Mouse (Mus musculus) intestine, embryonic 15.5 days (tissue): Measurements from ENCODE around the gene St6galnac4. TPM values are rescaled to one million over a fixed set of nuclear protein-coding genes. Genes with fewer than 3 reads are reported as not detected.
A peak's percentile ranks its signal among the peaks of the same experiment; 100 is the strongest.

ENCODE experiments used
- ATAC-seq: fragments of 200-750 bp; cut with Nextera tagmentation; 2 replicates; pipeline ENCODE4 v1.8.0; 2017; ENCODE audit warnings: moderate TSS enrichment, moderate library complexity
- H3K27ac ChIP-seq: fragments of 300-500 bp; sonication (generic); 2 replicates; pipeline ENCODE4 v1.5.1; 2015; ENCODE audit warnings: mild to moderate bottlenecking, inconsistent platforms
- H3K27me3 ChIP-seq: fragments of 300-500 bp; sonication (generic); replicated peaks from 2 replicates; pipeline ENCODE4 v1.6.1; 2015; ENCODE audit warnings: inconsistent platforms
- H3K36me3 ChIP-seq: fragments of 300-500 bp; sonication (generic); 2 replicates; pipeline ENCODE4 v1.6.1; 2015; ENCODE audit warnings: inconsistent platforms
- H3K4me1 ChIP-seq: fragments of 300-500 bp; sonication (generic); replicated peaks from 2 replicates; pipeline ENCODE4 v1.6.1; 2015; ENCODE audit warnings: inconsistent platforms
- H3K4me2 ChIP-seq: fragments of 300-500 bp; sonication (generic); replicated peaks from 2 replicates; pipeline ENCODE4 v1.6.1; 2015; ENCODE audit warnings: mild to moderate bottlenecking, inconsistent platforms
- H3K4me3 ChIP-seq: fragments of 300-500 bp; sonication (generic); replicated peaks from 2 replicates; pipeline ENCODE4 v1.5.1; 2015; ENCODE audit warnings: inconsistent platforms
- H3K9ac ChIP-seq: fragments of 300-500 bp; sonication (generic); 2 replicates; pipeline ENCODE4 v1.6.1; 2015; ENCODE audit warnings: inconsistent platforms
- H3K9me3 ChIP-seq: fragments of 300-500 bp; sonication (generic); 2 replicates; pipeline ENCODE4 v1.6.1; 2016; ENCODE audit warnings: inconsistent platforms
- WGBS: fragments of 180-500 bp; shearing (Covaris S2); methylation state at CpG from one replicate; pipeline ENCODE4 v1.1.7; 2015; 5-methylcytosine and 5-hydroxymethylcytosine counted together
- polyA plus RNA-seq: library from polyadenylated mRNA; unstranded; fragments of >200 nt; fragmentation: Nextera tagmentation; extraction: Ambion mirVana; gene quantifications from 2 replicates; pipeline ENCODE4 v1.2.1, GENCODE M21; 2015

The St6galnac4 gene
- polyA plus RNA-seq, 1 experiment from 2014 or later = 16.4 TPM

DNA sequence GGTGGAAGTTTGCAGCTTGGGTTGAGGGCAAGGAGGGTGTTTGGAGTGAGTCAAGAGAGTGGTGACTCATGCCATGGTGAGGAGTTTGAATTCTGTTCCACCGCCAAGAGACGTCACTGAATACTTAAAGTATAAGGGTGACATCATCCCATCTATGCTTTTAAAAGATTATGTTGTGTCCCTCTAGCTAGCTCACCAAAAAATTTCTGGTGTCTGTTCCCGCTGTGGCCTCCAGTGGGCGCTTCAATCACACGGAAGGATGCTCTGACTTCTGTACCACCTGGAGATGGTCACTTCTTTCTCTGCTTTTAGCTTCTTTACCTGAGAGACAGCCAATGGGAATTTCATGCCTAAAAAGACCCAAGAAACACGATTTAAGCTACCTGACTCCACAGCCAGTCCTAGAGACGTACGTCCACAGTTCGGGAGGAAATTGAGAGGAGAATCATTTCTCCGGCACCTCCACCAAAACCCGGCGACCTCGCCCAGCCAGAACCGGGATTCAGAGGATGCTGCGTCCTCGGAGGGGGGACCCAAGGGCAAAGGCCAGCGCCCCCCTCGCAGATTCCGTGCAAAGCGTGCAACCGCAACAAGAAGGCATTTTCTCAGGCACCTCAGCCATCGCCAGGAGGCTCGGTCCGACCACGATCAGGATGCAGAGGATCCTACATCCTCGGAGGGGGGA lies 11.9 kb upstream of the St6galnac4 start:
- ATAC-seq = no peak
- H3K9ac ChIP-seq = peak overlapping the region; percentile 46
- no peaks in the 10 kb centered on the region for H3K9me3 ChIP-seq
- 2% methylated on average over 26 of the region's 26 CpGs for WGBS
- H3K4me2 ChIP-seq = peak overlapping the region; percentile 87
- H3K27ac ChIP-seq = no peak overlapping the region
- peak overlapping the region; percentile 37 for H3K4me3 ChIP-seq
- peaks cover 19% of the 10 kb centered on the region for H3K4me1 ChIP-seq
- peaks cover 21% of the 10 kb centered on the region; the same call in 1 of the 2 replicates for H3K27me3 ChIP-seq
- 0 out of 2 replicates have a peak, but pooled peaks cover 3% of the 10 kb centered on the region for H3K36me3 ChIP-seq

DNA sequence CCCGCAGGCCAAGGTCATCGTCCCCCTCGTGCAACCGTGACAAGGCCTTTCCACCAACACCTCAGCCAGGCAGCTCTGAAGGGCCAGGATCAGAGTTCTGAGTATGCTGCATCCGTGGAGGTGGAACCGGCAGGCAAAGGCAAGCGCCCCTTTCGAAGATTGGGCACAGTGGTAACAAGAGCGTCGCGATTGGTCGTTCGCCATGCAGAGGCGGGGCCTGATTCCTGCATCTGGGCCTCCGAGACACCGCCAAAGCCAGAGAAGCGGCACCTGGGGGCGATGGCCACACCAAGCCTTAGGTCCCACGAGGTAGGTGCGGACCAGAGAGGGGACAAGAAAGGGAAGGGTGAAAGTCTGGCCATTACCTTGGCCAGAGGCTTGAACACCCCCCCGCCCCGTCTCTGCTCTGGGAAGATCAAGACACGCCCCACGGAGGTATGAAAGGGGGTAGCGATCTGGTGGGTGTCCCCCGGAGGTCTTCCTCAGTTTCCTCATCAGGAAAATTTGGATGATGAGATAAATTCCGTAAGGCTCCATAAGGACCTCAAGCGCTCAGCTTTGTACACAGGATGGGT lies 11.2 kb upstream of the St6galnac4 start, which contains the start of gene 9430097D07Rik:
TSS of gene 9430097D07Rik (minus strand) at position 99 of the 575 bp plus-strand sequence.
- peak within 1 kb of the TSS; percentile 37 for H3K4me3 ChIP-seq
- peak; percentile 37; the same call in 1 of the 2 replicates for ATAC-seq
- peak within 1 kb of the TSS; percentile 46 for H3K9ac ChIP-seq

DNA sequence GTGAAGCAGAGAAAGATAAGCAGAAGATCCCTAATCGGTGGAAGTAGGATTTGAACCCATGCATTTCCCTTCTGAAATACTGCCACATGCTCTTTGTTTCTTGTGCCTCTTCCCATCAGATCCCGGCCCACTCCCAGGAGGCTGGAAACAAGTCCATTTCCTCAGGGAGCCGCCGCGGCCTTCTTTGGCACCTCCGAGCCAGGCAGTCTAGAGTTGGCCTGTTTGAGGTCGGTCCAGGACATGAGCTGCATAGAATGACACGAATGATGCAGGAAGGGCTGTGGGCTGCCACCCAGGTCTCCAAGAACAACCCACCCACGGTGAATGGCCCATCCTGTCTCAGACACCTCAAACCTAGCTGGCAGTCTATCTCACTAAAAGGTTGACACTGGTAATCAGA lies 10.4 kb upstream of the St6galnac4 start:
- 0 out of 2 replicates have a peak, but pooled peaks cover 3% of the 10 kb centered on the region for H3K36me3 ChIP-seq
- ATAC-seq = no peak
- WGBS = 89% methylated on average over 9 of the region's 9 CpGs
- H3K9ac ChIP-seq = no peak overlapping the region
- no peaks in the 10 kb centered on the region for H3K9me3 ChIP-seq
- no peak overlapping the region for H3K27ac ChIP-seq
- H3K4me3 ChIP-seq = no peak overlapping the region
- peaks cover 21% of the 10 kb centered on the region; the same call in 1 of the 2 replicates for H3K27me3 ChIP-seq
- H3K4me1 ChIP-seq = peaks cover 15% of the 10 kb centered on the region
- H3K4me2 ChIP-seq = no peak overlapping the region

More for the DNA sequence above, 11.2 kb upstream of the St6galnac4 start, which contains the start of gene 9430097D07Rik:
- Histone ChIP-seq H3K27me3 (peaks cover 21% of the 10 kb centered on the region; the same call in 1 of the 2 replicates), H3K9me3 (no peaks in the 10 kb centered on the region), H3K27ac (no peak within 1 kb of the TSS), H3K36me3 (0 out of 2 replicates have a peak, but pooled peaks cover 3% of the 10 kb centered on the region), H3K4me1 (peaks cover 19% of the 10 kb centered on the region), H3K4me2 (peak within 1 kb of the TSS; percentile 87)
- WGBS = 9% methylated on average over 28 of the region's 28 CpGs

DNA sequence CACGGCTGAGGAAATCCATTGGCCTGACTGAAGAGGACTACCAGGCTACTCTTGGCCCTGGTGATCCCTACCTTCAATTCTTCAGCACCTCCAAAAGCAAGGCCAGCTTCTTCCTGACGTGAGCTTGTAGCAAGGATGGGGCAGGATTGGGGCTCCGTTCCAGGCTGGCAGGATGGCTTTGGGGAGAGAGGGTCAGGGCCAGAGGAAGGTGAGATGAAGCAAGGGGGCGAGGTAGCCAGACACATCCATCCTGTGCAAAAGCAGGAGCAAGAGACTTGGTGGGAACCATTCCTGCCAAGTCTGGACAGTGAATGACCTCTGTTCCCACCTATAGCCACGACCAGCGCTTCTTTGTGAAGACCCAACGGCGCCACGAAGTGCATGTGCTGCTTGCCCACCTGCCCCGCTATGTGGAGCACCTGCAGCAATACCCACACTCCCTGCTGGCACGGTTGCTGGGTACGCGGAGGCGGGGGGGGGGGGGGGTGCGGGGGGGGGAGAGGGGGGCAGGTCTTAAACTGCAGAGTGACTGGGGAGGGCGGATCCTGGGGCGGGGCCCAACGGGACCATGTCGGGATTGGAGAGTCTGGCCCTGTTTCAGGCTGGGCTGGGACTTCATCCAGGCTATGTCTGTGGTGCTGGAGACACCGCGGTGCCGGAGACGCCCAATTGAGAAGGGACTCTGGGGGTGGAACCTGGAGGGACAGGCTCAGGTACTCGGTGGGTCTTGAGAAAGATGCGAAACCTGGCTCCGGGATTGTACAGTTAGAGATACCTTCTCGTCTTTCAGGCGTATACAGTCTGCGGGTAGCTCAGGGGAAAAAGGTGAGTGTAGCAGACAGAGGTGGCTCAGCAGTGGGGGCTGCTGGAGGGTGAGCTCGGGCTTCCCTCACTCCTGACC lies 8.5 kb upstream of the St6galnac4 start:
- ATAC-seq = no peak
- H3K4me2 ChIP-seq = no peak overlapping the region
- peaks cover 11% of the 10 kb centered on the region for H3K4me1 ChIP-seq
- H3K4me3 ChIP-seq = no peak overlapping the region
- no peak overlapping the region for H3K9ac ChIP-seq
- H3K36me3 ChIP-seq = 0 out of 2 replicates have a peak, but pooled peaks cover under 1% of the 10 kb centered on the region
- H3K9me3 ChIP-seq = no peaks in the 10 kb centered on the region
- H3K27ac ChIP-seq = no peak overlapping the region
- WGBS = 38% methylated on average over 25 of the region's 30 CpGs
- H3K27me3 ChIP-seq = peaks cover 21% of the 10 kb centered on the region; the same call in 1 of the 2 replicates

DNA sequence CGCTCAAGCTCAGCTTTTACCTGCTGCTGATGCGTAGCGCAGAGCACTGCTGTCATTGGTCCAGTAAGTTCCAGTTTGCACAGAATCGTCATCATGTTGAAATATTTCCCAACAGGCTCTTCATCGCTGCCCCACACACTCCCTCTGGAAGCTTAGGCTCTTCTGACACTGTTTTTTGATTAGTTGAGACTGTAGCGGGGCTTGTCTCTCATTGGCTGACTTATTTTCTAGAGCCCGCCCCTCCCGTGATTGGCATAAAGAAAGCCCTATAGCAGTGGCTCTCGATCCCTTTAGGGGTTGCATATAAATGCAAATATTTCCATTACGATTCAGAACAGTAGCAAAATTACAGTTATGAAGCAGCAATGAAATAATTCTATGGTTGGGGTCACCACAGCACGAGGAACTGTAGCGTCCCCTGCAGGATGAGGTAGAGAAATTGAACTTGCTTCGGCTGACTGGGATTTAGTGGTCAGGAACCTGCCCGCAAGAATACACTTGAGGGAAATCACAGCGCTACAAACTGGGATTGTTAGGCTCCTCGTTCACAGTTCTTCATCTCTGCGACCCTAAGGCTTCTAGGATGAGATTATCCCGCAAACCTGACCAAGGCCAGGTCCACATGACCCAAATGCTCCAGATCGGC lies 5.3 kb upstream of the St6galnac4 start:
- Histone ChIP-seq H3K27me3 (peaks cover 18% of the 10 kb centered on the region; the same call in 1 of the 2 replicates), H3K36me3 (no peaks in the 10 kb centered on the region), H3K4me1 (0 out of 2 replicates have a peak, but pooled peaks cover 5% of the 10 kb centered on the region), H3K9me3 (no peaks in the 10 kb centered on the region), H3K9ac (no peak overlapping the region), H3K4me3 (0 out of 2 replicates have a peak overlapping the region, but pooled peaks have one; percentile 10), H3K27ac (no peak overlapping the region), H3K4me2 (peak overlapping the region; percentile 37)
- WGBS = 40% methylated on average over 19 of the region's 19 CpGs
- ATAC-seq = peak; percentile 44

DNA sequence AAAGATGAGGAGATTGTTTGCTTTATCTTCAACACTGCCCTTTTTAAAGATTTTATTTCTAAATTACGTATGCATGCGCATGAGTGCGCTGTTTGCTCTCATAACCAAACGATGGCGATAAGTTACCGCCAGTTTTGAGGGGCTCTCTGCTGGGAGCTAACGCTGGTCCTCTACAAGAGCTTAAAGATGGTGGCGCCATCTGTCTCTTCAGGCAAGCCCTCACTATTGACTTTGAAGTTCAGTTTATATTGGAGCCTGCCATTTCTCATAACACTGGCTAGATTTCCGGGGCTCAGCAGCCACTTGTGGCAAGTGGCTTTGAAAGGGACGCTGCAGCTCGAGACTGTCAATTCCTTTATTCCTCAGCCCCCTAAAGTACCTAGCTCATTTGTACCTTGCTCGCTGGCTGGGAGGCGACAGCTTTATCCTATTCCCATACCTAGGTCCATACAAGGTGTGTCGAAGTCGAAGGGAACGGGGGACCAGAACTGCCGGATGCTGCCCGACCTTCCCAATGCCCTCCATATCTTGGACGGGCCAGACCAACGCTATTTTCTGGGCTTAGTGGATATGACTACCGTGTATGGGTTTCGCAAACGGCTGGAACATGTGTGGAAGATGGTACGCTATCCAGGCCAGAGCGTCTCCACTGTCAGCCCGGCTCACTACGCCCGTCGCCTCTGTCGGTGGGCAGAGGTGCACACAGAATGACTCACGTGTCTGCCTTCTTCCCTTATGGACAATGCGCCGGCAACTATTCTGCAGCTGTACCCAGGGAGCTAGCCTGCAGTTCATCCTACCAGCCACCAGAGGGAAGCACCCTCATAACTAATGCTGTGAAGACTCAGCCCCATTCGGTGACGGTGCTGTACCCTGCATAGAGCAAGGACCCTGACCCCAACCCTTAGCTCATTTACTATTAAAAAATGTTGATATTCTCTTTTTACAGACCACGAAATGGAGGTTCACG lies 3.8 kb upstream of the St6galnac4 start:
- H3K4me2 ChIP-seq = peak overlapping the region; percentile 75
- H3K4me1 ChIP-seq = peaks cover 10% of the 10 kb centered on the region; the same call in 1 of the 2 replicates
- WGBS = 13% methylated on average over 37 of the region's 37 CpGs
- peak overlapping the region; percentile 26 for H3K4me3 ChIP-seq
- peaks cover 14% of the 10 kb centered on the region; the same call in 1 of the 2 replicates for H3K27me3 ChIP-seq
- peak; percentile 74 for ATAC-seq
- no peaks in the 10 kb centered on the region for H3K36me3 ChIP-seq
- peak overlapping the region; percentile 29; the same call in 1 of the 2 replicates for H3K9ac ChIP-seq
- H3K27ac ChIP-seq = no peak overlapping the region
- H3K9me3 ChIP-seq = no peaks in the 10 kb centered on the region

DNA sequence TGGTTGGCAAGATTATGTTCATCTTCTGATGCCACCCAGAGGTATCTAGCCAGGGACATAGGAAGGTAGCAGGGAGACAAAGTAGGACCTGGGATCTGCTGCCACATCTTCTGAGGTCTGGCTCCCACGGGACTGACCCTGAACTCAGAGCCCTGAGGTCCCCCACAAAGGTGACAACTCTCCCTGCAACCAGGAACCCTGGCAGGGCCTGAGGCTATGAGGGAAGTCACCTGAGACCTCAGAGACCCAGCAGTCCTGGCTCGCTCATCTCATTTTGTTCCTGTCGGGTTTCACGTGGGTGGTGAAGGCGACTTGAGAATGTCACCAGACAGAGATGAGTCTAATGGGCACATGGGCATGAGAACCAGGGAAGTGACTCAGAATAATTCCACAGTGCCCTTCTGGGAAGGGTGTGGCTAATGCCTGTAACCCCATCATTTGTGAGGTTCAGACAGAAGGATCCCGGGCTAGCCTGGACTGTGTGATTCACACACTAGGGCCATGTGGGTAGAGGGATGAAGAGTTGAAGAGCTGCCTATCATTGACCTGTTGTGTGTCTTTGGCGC lies 1.7 kb upstream of the St6galnac4 start:
- no peak for ATAC-seq
- Histone ChIP-seq H3K9me3 (no peaks in the 10 kb centered on the region), H3K27me3 (no peaks in the 10 kb centered on the region), H3K4me2 (no peak overlapping the region), H3K36me3 (no peaks in the 10 kb centered on the region), H3K27ac (no peak overlapping the region), H3K4me1 (peaks cover 17% of the 10 kb centered on the region; the same call in 1 of the 2 replicates), H3K9ac (no peak overlapping the region), H3K4me3 (no peak overlapping the region)
- WGBS = 86% methylated on average over 7 of the region's 7 CpGs

DNA sequence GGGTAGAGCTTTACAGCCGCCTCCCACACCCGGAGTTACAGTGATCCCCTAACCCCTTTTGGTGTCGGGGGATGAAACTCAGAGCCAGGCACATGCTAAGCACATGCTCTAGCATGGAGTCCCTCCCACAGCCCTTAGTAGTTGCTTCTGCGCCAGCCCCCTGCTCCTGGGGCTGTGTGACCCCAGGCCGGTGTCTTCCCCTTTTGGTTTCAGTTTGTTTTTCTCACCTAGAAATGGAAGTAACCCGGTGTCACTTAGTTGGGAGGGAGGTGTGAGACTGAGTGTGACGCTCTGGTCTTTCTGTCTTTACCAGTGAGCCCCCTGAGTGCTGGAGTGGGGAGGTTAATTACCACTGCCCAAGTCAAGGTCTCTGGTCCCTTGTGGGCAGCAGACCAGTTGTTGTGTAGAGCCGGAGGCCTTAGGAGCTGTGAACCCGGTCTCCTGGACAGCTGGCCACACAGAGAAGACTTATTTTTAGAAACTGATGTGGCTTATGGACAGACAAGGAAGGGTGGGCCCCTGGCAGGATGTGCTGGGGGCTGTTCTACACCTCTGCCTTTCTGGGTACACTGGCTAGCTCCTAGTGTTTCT lies 931 bp downstream of the St6galnac4 start:
- 32% methylated on average over 9 of the region's 9 CpGs for WGBS
- no peaks in the 10 kb centered on the region for H3K36me3 ChIP-seq
- H3K4me1 ChIP-seq = peaks cover 17% of the 10 kb centered on the region; the same call in 1 of the 2 replicates
- H3K27me3 ChIP-seq = no peaks in the 10 kb centered on the region
- no peak for ATAC-seq
- no peaks in the 10 kb centered on the region for H3K9me3 ChIP-seq
- peak overlapping the region; percentile 52 for H3K4me3 ChIP-seq
- H3K27ac ChIP-seq = no peak overlapping the region
- H3K9ac ChIP-seq = peak overlapping the region; percentile 59
- peak overlapping the region; percentile 75 for H3K4me2 ChIP-seq

DNA sequence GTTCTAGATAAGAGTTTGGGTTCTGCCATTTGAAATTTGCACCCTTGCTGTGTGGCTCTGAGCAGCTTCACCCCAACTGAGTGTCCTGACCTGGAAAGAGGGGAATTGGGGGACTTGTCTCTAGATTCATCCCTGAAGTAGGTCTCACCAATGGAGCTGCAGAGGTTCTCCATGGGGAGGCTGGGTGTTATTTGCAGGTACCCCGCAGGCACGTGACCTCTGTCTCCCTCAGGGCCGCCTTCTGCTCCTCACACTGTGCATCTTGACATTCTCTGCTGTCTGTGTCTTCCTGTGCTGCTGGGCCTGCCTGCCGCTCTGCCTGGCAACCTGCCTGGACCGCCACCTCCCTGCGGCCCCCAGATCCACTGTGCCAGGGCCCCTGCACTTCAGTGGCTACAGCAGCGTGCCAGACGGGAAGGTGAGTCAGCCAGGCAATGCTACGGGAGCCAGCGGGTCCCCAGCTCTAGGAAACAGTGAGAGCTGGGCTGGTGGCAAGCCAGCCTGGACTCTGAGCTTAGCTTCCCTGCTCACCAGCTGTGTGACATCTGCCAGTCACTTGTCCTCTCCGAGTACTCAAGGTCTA lies 2.4 kb downstream of the St6galnac4 start:
- 68% methylated on average over 11 of the region's 11 CpGs for WGBS
- H3K27me3 ChIP-seq = no peaks in the 10 kb centered on the region
- no peak for ATAC-seq
- H3K9ac ChIP-seq = no peak overlapping the region
- H3K4me2 ChIP-seq = no peak overlapping the region; the same call in 1 of the 2 replicates
- no peaks in the 10 kb centered on the region for H3K36me3 ChIP-seq
- H3K27ac ChIP-seq = no peak overlapping the region
- H3K9me3 ChIP-seq = no peaks in the 10 kb centered on the region
- peaks cover 14% of the 10 kb centered on the region; the same call in 1 of the 2 replicates for H3K4me1 ChIP-seq
- H3K4me3 ChIP-seq = no peak overlapping the region

DNA sequence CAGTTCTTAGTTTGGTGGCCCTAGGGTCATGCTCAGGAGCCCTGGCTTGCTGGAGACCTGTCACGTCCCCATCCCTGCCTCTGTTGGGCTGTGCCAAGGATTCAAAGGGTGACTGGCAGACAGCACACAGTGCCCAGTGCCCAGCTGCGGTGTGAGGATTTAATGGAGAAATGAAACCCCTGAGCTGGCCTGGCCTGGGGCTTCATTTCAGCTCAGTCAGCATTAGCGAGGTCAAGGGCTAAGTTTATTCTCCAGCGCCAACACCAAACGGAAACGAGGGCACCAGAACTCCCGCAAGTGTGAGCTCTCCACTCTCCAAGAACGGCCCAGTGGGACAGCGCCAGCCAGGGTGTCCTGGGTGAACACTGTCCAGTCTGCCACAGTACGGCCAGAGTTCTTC lies 3.3 kb downstream of the St6galnac4 start:
- 78% methylated on average over 10 of the region's 10 CpGs for WGBS
- peaks cover 14% of the 10 kb centered on the region; the same call in 1 of the 2 replicates for H3K4me1 ChIP-seq

More for the DNA sequence above, 3.3 kb downstream of the St6galnac4 start:
- H3K4me3 ChIP-seq = no peak overlapping the region
- no peak overlapping the region for H3K4me2 ChIP-seq
- H3K9ac ChIP-seq = no peak overlapping the region
- no peak for ATAC-seq
- H3K36me3 ChIP-seq = no peaks in the 10 kb centered on the region
- no peaks in the 10 kb centered on the region for H3K27me3 ChIP-seq
- H3K9me3 ChIP-seq = no peaks in the 10 kb centered on the region
- H3K27ac ChIP-seq = no peak overlapping the region
